Mouse (Mus musculus): ENCODE results near the gene Polr3b. TPM values are rescaled to one million over a fixed set of nuclear protein-coding genes. Genes with fewer than 3 reads are reported as not detected.

Polr3b gene
- polyA plus RNA-seq, 2 experiments = 10.6 to 13.5 TPM

- ATAC-seq (ENCODE audit: low FRiP score, low read depth) = no peak
- no peak for DNase-seq (ENCODE audit: low spot score)
- Histone ChIP-seq H3K9me3 (ENCODE audit: control insufficient read depth, low read length) (no peaks in the 10 kb centered on the region), H3K4me3 (replicated peaks; ENCODE audit: low read length) (no peak overlapping the region), H3K36me3 (ENCODE audit: control insufficient read depth, insufficient read depth, low read length) (peaks cover 34% of the 10 kb centered on the region), H3K27ac (replicated peaks; ENCODE audit: low read depth, low read length) (no peak overlapping the region), H3K4me1 (ENCODE audit: control insufficient read depth, insufficient read depth, low read length) (no peaks in the 10 kb centered on the region), H3K27me3 (ENCODE audit: control insufficient read depth, insufficient read depth, low read length) (no peaks in the 10 kb centered on the region), H3K9ac (ENCODE audit: low read depth, low read length, severe bottlenecking) (no peak overlapping the region), H3K4me2 (replicated peaks; ENCODE audit: low read depth, low read length, severe bottlenecking) (no peak overlapping the region)
- 90% methylated on average over 8 of the region's 8 CpGs for WGBS
- no peak for TF ChIP-seq POLR2A (IDR thresholded peaks at IDR 0.05; ENCODE audit: borderline replicate concordance, extremely low read depth, insufficient read depth, insufficient read length)
Observed at GRCm38 (mm10) chr10:84676511-84676910, 54.4 kb downstream of the Polr3b start.

- Histone ChIP-seq H3K27ac (replicated peaks; ENCODE audit: low read depth, low read length) (no peak overlapping the region), H3K4me3 (replicated peaks; ENCODE audit: low read length) (no peak overlapping the region), H3K4me1 (ENCODE audit: control insufficient read depth, insufficient read depth, low read length) (no peaks in the 10 kb centered on the region), H3K9me3 (ENCODE audit: control insufficient read depth, low read length) (no peaks in the 10 kb centered on the region), H3K4me2 (replicated peaks; ENCODE audit: low read depth, low read length, severe bottlenecking) (no peak overlapping the region), H3K36me3 (ENCODE audit: control insufficient read depth, insufficient read depth, low read length) (peaks cover 31% of the 10 kb centered on the region), H3K9ac (ENCODE audit: low read depth, low read length, severe bottlenecking) (no peak overlapping the region), H3K27me3 (ENCODE audit: control insufficient read depth, insufficient read depth, low read length) (no peaks in the 10 kb centered on the region)
- ATAC-seq (ENCODE audit: low FRiP score, low read depth) (no peak), DNase-seq (ENCODE audit: low spot score) (no peak)
- WGBS = 67% methylated on average over 3 of the region's 3 CpGs
- TF ChIP-seq POLR2A (IDR thresholded peaks at IDR 0.05; ENCODE audit: borderline replicate concordance, extremely low read depth, insufficient read depth, insufficient read length) = no peak
Observed at GRCm38 (mm10) chr10:84677871-84678270, 55.8 kb downstream of the Polr3b start.

GRCm38 (mm10) chr10:84678441-84678840 is 56.3 kb downstream of the Polr3b start:
- Histone ChIP-seq H3K36me3 (ENCODE audit: control insufficient read depth, insufficient read depth, low read length) (peaks cover 25% of the 10 kb centered on the region), H3K27me3 (ENCODE audit: control insufficient read depth, insufficient read depth, low read length) (no peaks in the 10 kb centered on the region), H3K4me2 (replicated peaks; ENCODE audit: low read depth, low read length, severe bottlenecking) (no peak overlapping the region), H3K27ac (replicated peaks; ENCODE audit: low read depth, low read length) (no peak overlapping the region), H3K9ac (ENCODE audit: low read depth, low read length, severe bottlenecking) (no peak overlapping the region), H3K9me3 (ENCODE audit: control insufficient read depth, low read length) (no peaks in the 10 kb centered on the region), H3K4me1 (ENCODE audit: control insufficient read depth, insufficient read depth, low read length) (no peaks in the 10 kb centered on the region), H3K4me3 (replicated peaks; ENCODE audit: low read length) (no peak overlapping the region)
- no peak for TF ChIP-seq POLR2A (IDR thresholded peaks at IDR 0.05; ENCODE audit: borderline replicate concordance, extremely low read depth, insufficient read depth, insufficient read length)
- WGBS = 84% methylated on average over 4 of the region's 4 CpGs
- no peak for ATAC-seq (ENCODE audit: low FRiP score, low read depth)
- no peak for DNase-seq (ENCODE audit: low spot score)

- Histone ChIP-seq H3K4me1 (ENCODE audit: control insufficient read depth, insufficient read depth, low read length) (no peaks in the 10 kb centered on the region), H3K27ac (replicated peaks; ENCODE audit: low read depth, low read length) (peak overlapping the region; percentile 33; the same call in 1 of the 2 replicates), H3K4me3 (replicated peaks; ENCODE audit: low read length) (no peak overlapping the region), H3K4me2 (replicated peaks; ENCODE audit: low read depth, low read length, severe bottlenecking) (no peak overlapping the region), H3K9me3 (ENCODE audit: control insufficient read depth, low read length) (no peaks in the 10 kb centered on the region), H3K27me3 (ENCODE audit: control insufficient read depth, insufficient read depth, low read length) (no peaks in the 10 kb centered on the region), H3K9ac (ENCODE audit: low read depth, low read length, severe bottlenecking) (no peak overlapping the region), H3K36me3 (ENCODE audit: control insufficient read depth, insufficient read depth, low read length) (peaks cover 12% of the 10 kb centered on the region)
- WGBS = 60% methylated on average over 8 of the region's 8 CpGs
- no peak for ATAC-seq (ENCODE audit: low FRiP score, low read depth)
- TF ChIP-seq POLR2A (IDR thresholded peaks at IDR 0.05; ENCODE audit: borderline replicate concordance, extremely low read depth, insufficient read depth, insufficient read length) = no peak
- DNase-seq (ENCODE audit: low spot score) = no peak
Observed at GRCm38 (mm10) chr10:84685444-84686121, 63.5 kb downstream of the Polr3b start.

- peak; percentile 9 for DNase-seq (ENCODE audit: low spot score)
Observed at GRCm38 (mm10) chr10:84686122-84686497, 64.0 kb downstream of the Polr3b start.

More at GRCm38 (mm10) chr10:84686122-84686497, 64.0 kb downstream of the Polr3b start:
- no peak for ATAC-seq (ENCODE audit: low FRiP score, low read depth)
- Histone ChIP-seq H3K4me3 (replicated peaks; ENCODE audit: low read length) (no peak overlapping the region), H3K36me3 (ENCODE audit: control insufficient read depth, insufficient read depth, low read length) (peaks cover 12% of the 10 kb centered on the region), H3K4me2 (replicated peaks; ENCODE audit: low read depth, low read length, severe bottlenecking) (no peak overlapping the region), H3K9ac (ENCODE audit: low read depth, low read length, severe bottlenecking) (no peak overlapping the region), H3K4me1 (ENCODE audit: control insufficient read depth, insufficient read depth, low read length) (no peaks in the 10 kb centered on the region), H3K9me3 (ENCODE audit: control insufficient read depth, low read length) (no peaks in the 10 kb centered on the region), H3K27ac (replicated peaks; ENCODE audit: low read depth, low read length) (peak overlapping the region; percentile 33; the same call in 1 of the 2 replicates), H3K27me3 (ENCODE audit: control insufficient read depth, insufficient read depth, low read length) (no peaks in the 10 kb centered on the region)
- no peak for TF ChIP-seq POLR2A (IDR thresholded peaks at IDR 0.05; ENCODE audit: borderline replicate concordance, extremely low read depth, insufficient read depth, insufficient read length)
- 49% methylated on average over 9 of the region's 9 CpGs for WGBS
